Mouse (Mus musculus): ENCODE results near the gene Spata1.

- no peak for TF ChIP-seq POLR2A (IDR thresholded peaks at IDR 0.05; ENCODE audit: extremely low read depth, insufficient read depth, low read length)
- TF ChIP-seq CTCF (IDR thresholded peaks at IDR 0.05; ENCODE audit: low read depth, low read length), result no peak
These were observed 73.1 kb downstream of the Spata1 start for GRCm38 (mm10) chr3:146426489-146426888.

Measured in liver, adult 2 months (tissue).